Mouse (Mus musculus): ENCODE results near the gene Oas2.

Oas2 gene

GRCm38 (mm10) chr5:120693931-120694694 is 55.5 kb downstream of the Oas2 start:
- DNase-seq: peak; percentile 27

- no peak for DNase-seq
Observed at GRCm38 (mm10) chr5:120692034-120692433, 57.6 kb downstream of the Oas2 start.

- no peak for DNase-seq
Observed at GRCm38 (mm10) chr5:120690417-120690816, 59.2 kb downstream of the Oas2 start.

GRCm38 (mm10) chr5:120688434-120688833 is 61.2 kb downstream of the Oas2 start:
- peak; percentile 78 for DNase-seq

- no peak for DNase-seq
Observed at GRCm38 (mm10) chr5:120687897-120688296, 61.8 kb downstream of the Oas2 start.

GRCm38 (mm10) chr5:120687484-120687851 is 62.2 kb downstream of the Oas2 start:
- no peak for DNase-seq

- DNase-seq: no peak
Observed at GRCm38 (mm10) chr5:120686749-120687483, 62.7 kb downstream of the Oas2 start.

- peak; percentile 88 for DNase-seq
Observed at GRCm38 (mm10) chr5:120685678-120686077, 64.0 kb downstream of the Oas2 start.

- DNase-seq: peak; percentile 18
Observed at GRCm38 (mm10) chr5:120682982-120683771, 66.5 kb downstream of the Oas2 start.

- no peak for DNase-seq
Observed at GRCm38 (mm10) chr5:120680918-120681317, 68.7 kb downstream of the Oas2 start.
